Mouse (Mus musculus) lung, adult 2 months (tissue): ENCODE data around the gene Ighmbp2.

Source experiments
- CTCF ChIP-seq: fragments of 200-500 bp; IDR thresholded peaks from 2 replicates; pipeline ENCODE4 v1.5.1; 2011; ENCODE audit warnings: mild to moderate bottlenecking, low read length, control low read depth; ENCODE audit not compliant: insufficient read depth
- POLR2A ChIP-seq: fragments of 200-500 bp; IDR thresholded peaks from 2 replicates; pipeline ENCODE4 v1.6.1; 2011; ENCODE audit warnings: low read depth, mild to moderate bottlenecking, control low read depth, low read length, borderline replicate concordance; ENCODE audit errors: extremely low read depth

- no peak for TF ChIP-seq CTCF
- no peak for TF ChIP-seq POLR2A
These were observed 931 bp downstream of the Ighmbp2 start for GRCm38 (mm10) chr19:3281886-3282285.
